Mouse (Mus musculus) MEL (cell line): ENCODE measurements at regions not wholly inside any gene's neighbourhood (a gene's known extent, or its start where the extent isn't known, plus 50 kb on each side); places are given as distances from the start of the nearest gene placed in this dataset.

ENCODE experiments used
- CTCF ChIP-seq, 3 experiments: IDR thresholded peaks in 2 of 3; conservative IDR thresholded peaks in 1 of 3; 2 replicates each; pipeline ENCODE4 v1.5.1; 2011 to 2012; ENCODE audit warnings: low read length in 3 of 3, low read depth in 2 of 3, mild to moderate bottlenecking in 2 of 3, improper control_type of control experiment in 1 of 3, inconsistent platforms in 1 of 3, mixed read lengths in 1 of 3, moderate library complexity in 1 of 3; ENCODE audit not compliant: control insufficient read depth in 1 of 3, insufficient read depth in 1 of 3, poor library complexity in 1 of 3, severe bottlenecking in 1 of 3
- E2F4 ChIP-seq: IDR thresholded peaks from 2 replicates; pipeline ENCODE4 v1.6.1; 2011; ENCODE audit warnings: low read depth, low read length, improper control_type of control experiment, borderline replicate concordance
- EP300 ChIP-seq, 2 experiments: IDR thresholded peaks; 2 replicates each; pipeline ENCODE4 v1.6.1; 2011; ENCODE audit warnings: improper control_type of control experiment in 2 of 2, low read length in 2 of 2, low read depth in 1 of 2, mild to moderate bottlenecking in 1 of 2
- GATA1 ChIP-seq: IDR thresholded peaks from 2 replicates; pipeline ENCODE4 v1.6.1; 2011; ENCODE audit warnings: low read depth, low read length, improper control_type of control experiment
- JUND ChIP-seq: IDR thresholded peaks from 2 replicates; pipeline ENCODE4 v1.6.1; 2011; ENCODE audit warnings: low read depth, mild to moderate bottlenecking, improper control_type of control experiment, low read length
- MAFK ChIP-seq: IDR thresholded peaks from 2 replicates; pipeline ENCODE4 v1.6.1; 2011; ENCODE audit warnings: low read depth, mild to moderate bottlenecking, low read length, improper control_type of control experiment, borderline replicate concordance
- MAX ChIP-seq: IDR thresholded peaks from 2 replicates; pipeline ENCODE4 v1.6.1; 2011; ENCODE audit warnings: low read length, improper control_type of control experiment
- MXI1 ChIP-seq: IDR thresholded peaks from 2 replicates; pipeline ENCODE4 v1.6.1; 2011; ENCODE audit warnings: mild to moderate bottlenecking, low read depth, low read length, improper control_type of control experiment
- MYC ChIP-seq: IDR thresholded peaks from 2 replicates; pipeline ENCODE4 v1.6.1; 2011; ENCODE audit warnings: low read depth, mild to moderate bottlenecking, low read length, improper control_type of control experiment, moderate library complexity
- POLR2A ChIP-seq, 2 experiments: IDR thresholded peaks; 2 replicates each; pipeline ENCODE4 v1.6.1; 2011 to 2012; ENCODE audit warnings: low read length in 2 of 2, mild to moderate bottlenecking in 2 of 2, control low read depth in 1 of 2, improper control_type of control experiment in 1 of 2, low read depth in 1 of 2, moderate library complexity in 1 of 2; ENCODE audit not compliant: control insufficient read depth in 1 of 2, insufficient read depth in 1 of 2, poor library complexity in 1 of 2
- RAD21 ChIP-seq: IDR thresholded peaks from 2 replicates; pipeline ENCODE4 v1.6.1; 2011; ENCODE audit warnings: mild to moderate bottlenecking, low read depth, low read length, improper control_type of control experiment
- SMC3 ChIP-seq: IDR thresholded peaks from 2 replicates; pipeline ENCODE4 v1.6.1; 2011; ENCODE audit warnings: low read depth, low read length, improper control_type of control experiment

DNA sequence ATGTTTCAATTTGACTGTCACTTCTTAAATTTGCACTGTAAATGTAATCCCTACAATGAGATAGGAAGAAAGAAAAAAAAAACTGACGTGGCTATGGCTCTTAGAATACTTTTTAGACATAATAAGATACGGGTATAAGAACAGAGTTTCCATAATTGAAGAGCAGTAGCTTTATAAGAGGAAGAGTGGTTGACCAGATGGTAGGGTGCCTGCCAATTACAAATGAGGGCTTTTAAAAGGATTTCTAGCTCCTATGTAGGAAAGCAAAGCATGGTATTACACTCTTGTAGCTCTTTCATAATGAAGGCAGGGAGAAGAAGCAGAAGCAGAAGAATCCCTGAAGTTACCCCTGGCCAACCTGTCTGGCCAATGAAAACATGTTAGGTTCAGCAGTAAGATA is 239.7 kb upstream of the Car10 start:
- TF ChIP-seq GATA1 (no peak), CTCF (IDR thresholded peaks at IDR 0.05 in 2 of 3, conservative IDR thresholded peaks at IDR 0.05 in 1 of 3; ENCODE audit: control insufficient read depth in 1 of 3, insufficient read depth in 1 of 3, low read depth in 2 of 3, low read length in 3 of 3, poor library complexity in 1 of 3, severe bottlenecking in 1 of 3) (no peak), POLR2A (IDR thresholded peaks at IDR 0.05; ENCODE audit: control insufficient read depth in 1 of 2, insufficient read depth in 1 of 2, low read depth in 1 of 2, low read length in 2 of 2, poor library complexity in 1 of 2) (no peak), RAD21 (no peak), MXI1 (no peak), SMC3 (no peak), MAFK (no peak), MAX (no peak), JUND (no peak), E2F4 (no peak), EP300 (IDR thresholded peaks at IDR 0.05; ENCODE audit: low read depth in 1 of 2, low read length in 2 of 2) (no peak), MYC (no peak)
